Mouse (Mus musculus) embryonic fibroblast, embryonic 13.5 days (primary cell): ENCODE measurements at regions not wholly inside any gene's neighbourhood (a gene's known extent, or its start where the extent isn't known, plus 50 kb on each side); places are given as distances from the start of the nearest gene placed in this dataset.

Experiments
- CTCF ChIP-seq: IDR thresholded peaks from 2 replicates; pipeline ENCODE4 v1.5.1; 2011; ENCODE audit warnings: mild to moderate bottlenecking, control low read depth, low read length, moderate library complexity, borderline replicate concordance; ENCODE audit not compliant: insufficient read depth
- POLR2A ChIP-seq: IDR thresholded peaks from 2 replicates; pipeline ENCODE4 v1.6.1; 2011; ENCODE audit warnings: low read depth, mild to moderate bottlenecking, control low read depth, low read length, moderate library complexity

DNA sequence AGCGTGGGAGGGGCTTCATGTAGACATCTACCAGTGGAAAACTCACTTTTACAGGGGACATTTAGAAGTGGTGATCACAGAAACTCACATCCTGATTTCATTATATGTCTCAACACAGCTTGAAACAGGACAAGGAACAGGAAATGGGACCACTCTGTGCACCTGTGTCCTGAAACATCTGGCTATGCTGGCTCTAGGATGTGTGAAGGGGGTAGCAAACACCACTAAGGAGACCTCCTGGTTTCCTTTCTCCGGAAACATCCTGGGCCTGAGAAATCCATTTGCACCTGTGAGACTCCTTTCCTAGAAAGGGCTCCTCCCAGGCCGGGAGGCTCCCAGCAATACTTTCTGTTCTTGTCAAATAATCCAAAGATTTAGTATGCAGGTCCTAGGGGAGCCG lies 167.1 kb downstream of the Opa1 start:
- TF ChIP-seq CTCF, result no peak
- no peak for TF ChIP-seq POLR2A
